Mouse (Mus musculus) frontal cortex, postnatal 14 days (tissue): Measurements from ENCODE around the gene Akt1.

Experiments
- DNase-seq, 2 experiments: peaks; one replicate each; pipeline ENCODE4 v3.0.0; 2022; ENCODE audit warnings: low spot score in 2 of 2

Gene Akt1

GRCm38 (mm10) chr12:112688458-112688857 lies 13.8 kb upstream of the Akt1 start:
- DNase-seq: no peak

GRCm38 (mm10) chr12:112683351-112683750 lies 8.7 kb upstream of the Akt1 start:
- DNase-seq: no peak

DNA sequence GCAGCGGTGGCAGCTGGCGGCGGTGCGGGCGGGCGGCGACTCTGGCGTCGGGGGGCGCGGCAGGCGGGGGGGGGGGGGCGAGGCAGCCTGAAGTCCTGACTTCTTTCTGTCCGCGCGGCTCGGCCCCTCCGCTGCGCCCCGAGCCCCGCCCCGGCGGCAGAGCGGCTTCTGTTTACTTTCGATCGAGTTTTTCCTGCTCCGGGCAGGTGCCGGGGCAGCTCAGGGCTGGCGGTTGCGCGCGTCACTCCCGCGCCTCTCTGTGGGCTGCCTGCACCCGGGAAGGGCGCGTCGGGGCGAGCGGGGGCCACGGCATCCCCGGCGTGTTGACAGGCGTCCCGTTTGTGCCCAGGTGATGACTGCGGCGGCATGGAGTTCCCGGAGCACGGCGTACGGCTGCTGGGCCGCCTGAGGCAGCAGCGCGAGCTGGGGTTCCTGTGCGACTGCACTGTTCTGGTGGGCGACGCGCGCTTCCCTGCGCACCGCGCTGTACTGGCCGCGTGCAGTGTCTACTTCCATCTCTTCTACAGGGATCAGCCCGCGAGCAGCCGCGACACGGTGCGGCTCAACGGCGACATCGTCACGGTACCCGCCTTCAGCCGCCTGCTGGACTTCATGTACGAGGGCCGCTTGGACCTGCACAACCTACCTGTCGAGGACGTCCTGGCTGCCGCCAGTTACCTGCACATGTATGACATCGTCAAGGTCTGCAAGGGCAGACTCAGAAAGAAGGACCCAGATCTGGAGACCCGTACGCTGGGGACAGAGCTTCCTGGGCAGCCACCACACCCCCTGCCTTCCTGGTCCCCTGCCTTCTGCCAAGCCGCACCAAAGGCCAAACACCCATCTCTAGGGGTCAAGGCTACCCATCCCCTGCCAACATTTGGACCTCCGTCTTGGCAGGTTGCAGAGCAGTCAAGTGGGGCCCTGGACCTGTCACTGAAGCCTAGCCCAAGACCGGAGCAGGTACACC lies 4.6 kb upstream of the Akt1 start:
- DNase-seq: no peak

DNA sequence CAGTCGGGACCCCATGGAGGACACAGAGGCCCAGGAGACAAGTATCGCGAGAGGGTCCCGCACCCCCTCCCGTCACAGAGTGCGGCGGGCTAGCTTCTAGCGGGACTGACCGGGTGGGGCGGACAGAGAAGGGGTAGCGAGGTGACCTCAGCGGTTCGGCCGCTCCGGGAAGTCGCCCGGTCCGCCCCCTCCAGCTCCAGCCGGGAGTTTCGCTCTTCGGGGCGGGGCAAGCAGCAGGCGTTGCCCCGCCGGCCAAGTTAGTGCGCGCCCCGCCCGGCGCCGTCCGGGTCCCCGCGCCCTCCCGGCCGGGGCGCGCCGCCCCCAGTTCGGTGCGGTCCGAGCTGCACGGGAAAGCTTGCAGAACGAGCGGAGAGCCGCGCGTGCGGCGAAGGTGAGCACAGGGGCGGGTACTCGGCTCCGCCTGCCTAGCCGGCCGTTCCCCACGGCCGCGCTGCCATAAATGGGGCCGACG lies 3.9 kb upstream of the Akt1 start, which contains the start of gene Zbtb42:
TSS of gene Zbtb42 (plus strand) at position 274 of the 472 bp plus-strand sequence.
- DNase-seq: no peak

GRCm38 (mm10) chr12:112677943-112678554 lies 3.4 kb upstream of the Akt1 start:
- no peak for DNase-seq

GRCm38 (mm10) chr12:112677076-112677475 lies 2.4 kb upstream of the Akt1 start:
- DNase-seq: no peak

- peak; percentile 67 to 71 for DNase-seq
These were observed 756 bp upstream of the Akt1 start for GRCm38 (mm10) chr12:112675245-112676035.

DNA sequence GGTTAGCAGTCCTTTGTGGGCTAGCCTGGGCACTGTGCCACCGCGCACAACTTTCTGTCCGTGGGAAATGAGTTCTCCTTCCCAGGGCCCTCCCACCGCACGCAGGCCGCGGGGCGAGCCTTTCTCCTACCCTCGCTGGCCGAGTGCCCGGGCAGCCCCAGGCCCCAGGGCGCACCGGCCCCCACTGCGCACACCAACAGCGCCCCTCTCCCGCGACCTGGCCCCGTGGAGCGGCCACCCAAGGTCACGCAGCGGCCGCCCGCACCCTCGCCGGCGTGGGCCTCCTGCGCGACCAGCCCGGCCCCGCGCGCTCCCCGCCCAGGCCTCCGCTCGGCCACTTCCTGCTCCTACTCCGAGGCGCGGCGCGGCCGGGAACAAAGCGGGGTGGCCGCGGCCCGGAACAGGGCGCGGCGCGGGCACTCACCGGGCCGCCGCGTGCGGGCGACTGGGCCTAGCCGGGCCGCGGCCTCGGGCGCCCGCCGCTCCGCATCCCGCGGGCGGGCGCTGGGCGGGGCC lies 1.1 kb downstream of the Akt1 start:
- no peak for DNase-seq

- no peak for DNase-seq
These were observed 1.7 kb downstream of the Akt1 start for GRCm38 (mm10) chr12:112672744-112673575.

- DNase-seq: no peak
These were observed 2.8 kb downstream of the Akt1 start for GRCm38 (mm10) chr12:112671891-112672290.

DNA sequence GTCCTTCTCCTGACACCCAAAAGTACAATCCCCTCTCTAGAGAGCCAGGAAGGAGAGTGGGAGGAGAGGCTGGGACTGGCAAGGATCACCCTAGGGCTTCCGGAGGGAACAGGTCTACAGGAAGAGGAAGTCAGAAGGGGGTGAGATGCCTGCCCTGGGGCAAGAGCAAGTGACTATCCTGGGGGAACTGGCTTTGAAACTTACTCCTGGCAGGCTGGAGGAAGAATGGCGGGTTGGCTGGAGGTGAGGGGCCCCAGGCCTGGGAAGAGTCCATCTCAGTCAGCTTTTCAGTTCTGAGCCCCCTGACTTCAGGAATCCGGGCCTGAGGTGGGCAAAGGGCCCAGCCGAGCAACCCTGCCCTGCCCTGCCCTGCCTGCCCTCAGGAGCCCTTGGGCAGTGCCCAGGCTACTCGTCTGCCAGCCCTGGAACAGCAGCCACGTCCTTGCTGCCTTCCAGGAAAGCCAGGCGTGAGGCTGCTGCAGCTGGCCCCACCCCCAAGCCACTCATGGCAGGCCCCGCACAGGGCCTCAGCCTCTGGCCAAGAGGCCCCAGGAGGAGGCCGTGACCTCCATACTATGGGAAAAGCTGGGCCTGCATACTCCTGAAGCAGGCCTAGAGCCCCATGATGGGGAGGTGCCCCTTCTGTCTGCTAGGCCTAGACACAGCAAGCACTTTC lies 3.8 kb downstream of the Akt1 start:
- no peak for DNase-seq

- no peak for DNase-seq
These were observed 6.9 kb downstream of the Akt1 start for GRCm38 (mm10) chr12:112667619-112668297.

GRCm38 (mm10) chr12:112665881-112666544 lies 8.7 kb downstream of the Akt1 start:
- DNase-seq: no peak

DNA sequence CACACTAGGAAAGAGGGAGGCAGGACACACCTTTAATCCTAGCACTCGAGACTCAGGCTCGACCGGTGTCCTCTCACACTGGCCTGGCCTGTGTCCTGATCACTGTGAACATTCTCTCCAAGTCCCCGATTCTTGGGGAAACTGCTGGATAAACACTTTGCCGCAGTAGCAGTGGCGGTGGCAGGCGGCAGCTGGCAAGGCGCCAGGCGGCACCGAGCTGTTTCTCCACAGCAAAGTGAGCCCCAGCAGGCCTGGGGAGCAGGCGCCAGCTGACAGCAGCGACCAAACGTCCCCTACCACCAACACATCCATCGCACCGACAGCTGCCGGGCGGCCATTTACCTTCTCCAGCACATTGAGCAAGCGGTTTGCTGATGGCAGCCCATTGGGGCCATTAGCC lies 9.2 kb downstream of the Akt1 start:
- peak; percentile 65 to 71 for DNase-seq

- DNase-seq: no peak
These were observed 10.0 kb downstream of the Akt1 start for GRCm38 (mm10) chr12:112664656-112665055.

DNA sequence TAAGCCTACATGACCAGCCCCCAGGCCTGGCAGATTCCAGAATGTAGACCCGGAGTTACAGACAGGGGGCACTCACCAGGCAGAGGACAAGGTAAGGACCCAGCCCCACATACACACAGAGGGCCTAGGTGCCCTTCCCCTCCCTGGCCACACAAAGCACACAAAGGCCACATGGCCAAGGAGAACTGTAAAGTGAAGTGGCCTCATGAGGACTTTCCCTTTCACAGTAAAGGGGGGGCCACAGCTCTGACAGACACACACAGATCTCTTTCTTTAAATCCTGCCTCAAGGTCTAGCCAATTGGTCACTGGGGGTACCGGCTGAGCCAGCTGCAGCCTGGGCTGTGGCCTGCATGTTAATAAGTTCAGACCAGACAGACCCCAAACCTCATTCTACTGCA lies 10.6 kb downstream of the Akt1 start:
- no peak for DNase-seq

GRCm38 (mm10) chr12:112663716-112664115 lies 11.0 kb downstream of the Akt1 start:
- no peak for DNase-seq

DNA sequence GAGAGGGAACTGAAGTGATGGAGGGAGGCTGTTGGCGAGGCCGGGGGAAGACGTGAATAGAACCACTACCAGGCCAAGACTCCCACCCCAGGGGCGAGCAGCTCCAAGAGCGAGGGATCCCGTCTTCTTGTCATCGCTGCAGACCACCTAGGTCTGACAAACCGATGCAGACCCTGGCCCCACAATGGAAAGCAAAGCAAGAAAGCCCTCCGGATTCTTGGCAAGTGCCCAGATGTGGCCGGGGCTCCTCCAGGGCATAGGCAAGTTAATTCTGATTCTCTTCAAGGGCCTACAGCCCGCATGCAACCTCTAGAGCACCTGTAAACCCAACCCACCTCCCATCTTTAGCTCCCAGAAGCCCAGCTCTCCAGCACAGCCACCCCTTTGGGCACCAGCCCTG lies 11.4 kb downstream of the Akt1 start:
- DNase-seq: no peak

DNA sequence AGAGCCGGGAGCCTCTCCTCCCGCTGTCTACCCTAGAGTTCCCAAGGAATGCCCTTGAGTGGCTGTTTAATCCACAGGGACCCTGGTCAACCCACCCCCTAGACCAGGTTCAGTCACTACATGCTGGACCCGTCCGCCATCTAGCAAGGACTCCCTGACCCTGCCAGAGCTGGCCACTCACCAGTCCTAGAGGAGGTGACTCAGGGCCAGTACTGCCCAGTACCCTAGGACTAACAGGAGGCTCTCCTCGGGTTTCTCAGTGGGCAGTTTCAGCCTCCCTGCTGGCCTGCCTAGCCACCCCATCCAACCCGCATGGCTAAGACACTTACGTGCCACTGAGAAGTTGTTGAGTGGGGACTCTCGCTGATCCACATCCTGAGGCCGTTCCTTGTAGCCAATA lies 12.8 kb downstream of the Akt1 start:
- no peak for DNase-seq
